Mouse (Mus musculus) spleen, adult 2 months (tissue): ENCODE results near the gene Otog. TPM values are rescaled to one million over a fixed set of nuclear protein-coding genes. Genes with fewer than 3 reads are reported as not detected.

Experiments used
- DNase-seq, 2 experiments: peaks; one replicate each; pipeline versions ENCODE4 v3.0.0 to v3.0.0-alpha.2; 2012 to 2021; ENCODE audit warnings: low spot score in 2 of 2, low read depth in 1 of 2
- H3K27ac ChIP-seq: fragments of 200-500 bp; 2 replicates; pipeline ENCODE4 v1.5.1; 2012; ENCODE audit warnings: low read length, inconsistent platforms; ENCODE audit not compliant: insufficient read depth
- H3K27me3 ChIP-seq: fragments of 200-500 bp; 2 replicates; pipeline ENCODE4 v1.6.1; 2012; ENCODE audit warnings: mild to moderate bottlenecking, moderate library complexity, low read length, inconsistent platforms; ENCODE audit not compliant: control insufficient read depth, insufficient read depth
- H3K36me3 ChIP-seq: fragments of 200-500 bp; 2 replicates; pipeline ENCODE4 v1.6.1; 2012; ENCODE audit warnings: mild to moderate bottlenecking, low read length, inconsistent platforms; ENCODE audit not compliant: control insufficient read depth, insufficient read depth
- H3K4me1 ChIP-seq: fragments of 200-500 bp; 2 replicates; pipeline ENCODE4 v1.6.1; 2011; ENCODE audit warnings: inconsistent platforms; ENCODE audit not compliant: control insufficient read depth, insufficient read depth, insufficient read length
- H3K4me3 ChIP-seq: fragments of 200-500 bp; 2 replicates; pipeline ENCODE4 v1.5.1; 2011; ENCODE audit warnings: mild to moderate bottlenecking, inconsistent platforms; ENCODE audit not compliant: insufficient read depth, insufficient read length; ENCODE audit errors: extremely low read depth
- CTCF ChIP-seq: fragments of 200-500 bp; IDR thresholded peaks from 2 replicates; pipeline ENCODE4 v1.5.1; 2011; ENCODE audit warnings: mild to moderate bottlenecking, inconsistent platforms; ENCODE audit not compliant: insufficient read depth, insufficient read length, insufficient replicate concordance; ENCODE audit errors: extremely low read depth
- POLR2A ChIP-seq: fragments of 200-500 bp; IDR thresholded peaks from 2 replicates; pipeline ENCODE4 v1.6.1; 2011; ENCODE audit warnings: low read depth, low read length, inconsistent platforms
- WGBS: fragments of 180-500 bp; shearing (Covaris S2); methylation state at CpG from one replicate; pipeline ENCODE4 v1.1.7; 2018; 5-methylcytosine and 5-hydroxymethylcytosine counted together
- polyA plus RNA-seq: library from polyadenylated mRNA; depleted of rRNA; stranded (reverse); fragments of >200 nt; gene quantifications from 2 replicates; pipeline ENCODE4 v1.2.3, GENCODE M21; 2012

Otog gene
- polyA plus RNA-seq, 1 experiment: not detected

DNA sequence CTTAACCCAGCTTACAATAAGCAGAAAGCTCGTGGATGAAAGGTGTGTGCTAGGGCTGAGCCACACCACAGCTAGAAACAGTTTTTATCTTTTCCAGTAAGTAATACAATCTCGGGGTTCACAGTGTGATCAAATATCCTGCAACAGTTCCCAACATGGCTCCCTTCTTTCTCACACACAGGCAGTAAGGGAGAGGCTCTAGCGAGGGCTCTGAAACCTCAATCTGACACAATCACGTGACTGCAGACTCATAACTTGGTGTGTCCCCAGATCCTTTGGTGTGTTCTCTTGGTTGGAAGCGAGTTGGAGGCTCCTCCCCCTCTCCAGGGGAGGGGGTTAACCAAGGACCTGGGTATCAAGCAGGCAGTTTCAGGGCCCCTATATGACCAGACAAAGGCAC, 35.4 kb downstream of the Otog start:
- no peak overlapping the region for H3K27ac ChIP-seq
- no peak for DNase-seq
- TF ChIP-seq POLR2A: no peak
- no peak for TF ChIP-seq CTCF
- no peaks in the 10 kb centered on the region for H3K36me3 ChIP-seq
- no peak overlapping the region for H3K4me3 ChIP-seq
- 56% methylated on average over 5 of the region's 5 CpGs for WGBS
- no peaks in the 10 kb centered on the region for H3K4me1 ChIP-seq
- H3K27me3 ChIP-seq: no peaks in the 10 kb centered on the region

DNA sequence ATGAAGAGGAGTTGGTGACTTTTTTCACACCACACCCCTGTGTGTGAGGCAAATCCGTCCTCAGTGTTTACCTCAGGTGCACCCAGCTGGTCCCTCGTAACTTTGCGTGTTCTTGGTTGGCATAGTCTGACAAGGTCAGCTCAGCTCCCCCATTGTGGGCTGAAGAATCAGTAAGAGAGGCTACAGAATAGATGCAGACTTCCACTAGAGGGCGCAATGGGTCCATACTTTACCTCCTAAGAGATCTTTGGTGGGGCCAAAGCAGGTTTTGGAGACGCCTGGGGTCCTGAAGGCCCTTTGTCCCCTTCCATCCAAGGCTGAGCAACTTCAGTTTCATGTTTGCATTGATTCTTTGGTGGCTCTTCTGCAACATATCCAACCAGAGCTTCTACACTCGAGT, 39.2 kb downstream of the Otog start:
- Histone ChIP-seq H3K27me3 (no peaks in the 10 kb centered on the region), H3K4me3 (no peak overlapping the region), H3K36me3 (no peaks in the 10 kb centered on the region), H3K27ac (no peak overlapping the region), H3K4me1 (no peaks in the 10 kb centered on the region)
- peak; percentile 45; the same call in 1 of the 2 replicates for TF ChIP-seq CTCF
- TF ChIP-seq POLR2A: no peak
- DNase-seq: peak; percentile 28 to 47
- 14% methylated on average over 6 of the region's 6 CpGs for WGBS

DNA sequence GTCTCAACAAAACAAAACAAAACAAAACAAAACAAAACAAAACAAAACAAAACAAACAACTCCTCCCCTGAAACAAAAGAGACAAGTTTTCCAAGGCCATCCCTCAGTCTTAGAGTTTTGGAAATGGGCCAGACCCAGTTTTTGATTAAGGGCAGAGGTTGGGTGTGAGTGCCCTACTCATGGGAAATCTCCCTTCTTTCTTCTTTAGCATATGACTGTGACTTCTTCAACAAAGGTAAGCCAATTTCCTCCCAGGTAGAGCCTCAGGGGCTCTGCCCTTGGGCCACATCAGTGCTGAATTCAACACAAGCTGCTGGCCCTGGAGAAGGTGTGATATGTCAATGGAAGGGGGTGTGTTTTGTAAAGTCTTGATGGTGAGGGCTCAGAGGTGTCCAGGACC, 40.1 kb downstream of the Otog start:
- no peaks in the 10 kb centered on the region for H3K36me3 ChIP-seq
- H3K4me1 ChIP-seq: no peaks in the 10 kb centered on the region
- DNase-seq: no peak
- TF ChIP-seq POLR2A: no peak
- H3K4me3 ChIP-seq: no peak overlapping the region
- H3K27ac ChIP-seq: no peak overlapping the region
- no peaks in the 10 kb centered on the region for H3K27me3 ChIP-seq

DNA sequence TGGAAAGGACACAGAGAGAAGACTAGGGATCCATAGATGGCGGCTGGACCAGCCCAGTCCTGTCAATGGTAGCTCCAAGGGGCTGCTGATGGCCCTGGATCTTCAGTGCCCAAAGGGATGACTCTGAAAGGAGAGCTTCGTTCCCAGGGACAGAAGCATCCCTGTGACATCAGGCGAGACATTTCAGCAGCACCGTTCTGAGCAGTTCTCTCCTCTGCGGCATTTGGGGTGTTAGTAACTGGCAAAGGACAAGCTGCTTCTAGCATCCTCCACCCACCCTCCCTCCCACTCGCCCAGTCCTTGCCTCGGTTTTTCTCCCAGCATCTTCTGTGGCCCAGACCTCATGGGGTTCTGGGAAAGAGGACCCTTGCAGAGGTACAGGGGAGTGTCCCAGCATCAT, 41.5 kb downstream of the Otog start:
- no peaks in the 10 kb centered on the region for H3K27me3 ChIP-seq
- H3K36me3 ChIP-seq: no peaks in the 10 kb centered on the region
- no peaks in the 10 kb centered on the region for H3K4me1 ChIP-seq
- DNase-seq: no peak
- H3K4me3 ChIP-seq: no peak overlapping the region
- H3K27ac ChIP-seq: no peak overlapping the region
- 62% methylated on average over 7 of the region's 7 CpGs for WGBS
- no peak for TF ChIP-seq POLR2A
- no peak for TF ChIP-seq CTCF

DNA sequence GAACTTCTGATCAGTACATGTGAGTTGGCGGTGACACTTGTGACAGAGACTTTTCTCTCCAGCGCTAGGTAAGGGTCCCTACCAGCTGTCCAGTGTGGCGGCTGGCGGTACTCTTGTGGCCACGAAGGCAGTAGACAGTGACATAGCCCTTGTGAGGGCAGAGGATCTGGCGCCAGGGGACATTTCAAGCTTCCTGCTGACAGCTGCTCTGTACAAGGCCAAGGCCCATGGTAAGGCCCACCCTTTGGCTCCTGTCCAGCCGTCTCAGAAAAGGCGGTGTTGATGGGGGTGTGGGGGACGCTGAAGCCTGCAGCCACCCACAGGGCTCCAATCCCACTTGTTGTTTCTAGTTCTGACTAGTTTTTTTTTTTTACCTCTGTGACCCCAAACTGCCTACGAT, 42.9 kb downstream of the Otog start:
- no peak for TF ChIP-seq CTCF
- TF ChIP-seq POLR2A: no peak
- H3K36me3 ChIP-seq: no peaks in the 10 kb centered on the region
- no peaks in the 10 kb centered on the region for H3K4me1 ChIP-seq
- H3K27me3 ChIP-seq: no peaks in the 10 kb centered on the region
- DNase-seq: no peak
- H3K27ac ChIP-seq: no peak overlapping the region
- H3K4me3 ChIP-seq: no peak overlapping the region
- WGBS: 76% methylated on average over 10 of the region's 10 CpGs

DNA sequence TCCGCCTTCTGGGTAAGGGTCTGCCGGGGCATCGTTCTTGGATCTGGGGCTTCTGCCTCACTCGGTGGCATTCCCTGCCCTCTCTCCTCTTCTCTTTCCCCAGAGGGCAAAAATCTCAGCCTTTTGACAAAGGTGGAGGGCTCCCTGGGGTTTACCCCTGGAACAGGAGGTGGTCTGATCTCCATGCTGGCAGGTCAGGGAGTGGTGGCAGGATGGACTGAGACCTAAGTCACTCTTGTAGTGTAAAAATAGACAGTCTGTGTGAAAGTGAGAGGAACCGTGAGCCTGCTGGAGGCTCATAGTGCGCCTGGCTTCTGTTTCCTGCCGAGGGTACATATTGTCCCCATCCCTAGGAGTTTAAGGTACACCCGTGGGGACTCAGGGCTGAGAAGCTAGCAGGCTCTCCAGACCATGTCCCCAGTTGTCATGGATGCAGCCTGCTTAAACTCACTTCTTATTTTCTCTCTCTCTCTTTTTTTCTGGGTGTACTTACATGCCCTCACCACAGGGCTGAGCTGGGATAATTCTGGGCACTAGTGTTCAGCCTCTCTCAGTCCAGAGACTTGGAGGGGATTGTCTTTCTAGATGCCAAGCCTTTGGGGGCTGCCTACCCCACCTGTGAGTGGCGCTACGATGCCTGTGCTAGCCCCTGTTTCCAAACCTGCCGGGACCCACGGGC, 44.5 kb downstream of the Otog start:
- Histone ChIP-seq H3K36me3 (no peaks in the 10 kb centered on the region), H3K27me3 (no peaks in the 10 kb centered on the region), H3K27ac (no peak overlapping the region), H3K4me1 (no peaks in the 10 kb centered on the region), H3K4me3 (no peak overlapping the region)
- no peak for TF ChIP-seq CTCF
- no peak for TF ChIP-seq POLR2A
- no peak for DNase-seq
- WGBS: 76% methylated on average over 12 of the region's 12 CpGs

DNA sequence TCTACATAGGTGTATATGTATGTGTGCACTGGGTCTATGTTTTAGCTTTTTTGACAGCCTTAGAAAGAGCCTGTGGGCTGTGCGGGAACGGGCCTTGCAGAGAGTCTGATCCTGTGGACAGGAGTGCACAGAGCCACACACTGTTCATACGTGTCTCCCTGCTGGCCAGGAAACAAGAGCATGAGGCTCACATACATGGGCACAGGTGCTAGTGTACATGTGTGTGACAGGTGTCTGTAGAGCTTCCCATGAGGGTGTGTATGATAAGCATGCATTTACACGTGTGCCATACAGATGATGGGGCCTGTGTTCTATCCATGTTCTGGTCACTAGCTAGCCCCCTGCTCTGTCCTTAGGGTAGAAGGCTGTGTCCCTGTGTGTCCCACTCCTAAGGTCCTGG, 45.6 kb downstream of the Otog start:
- no peak overlapping the region for H3K27ac ChIP-seq
- H3K36me3 ChIP-seq: no peaks in the 10 kb centered on the region
- H3K27me3 ChIP-seq: no peaks in the 10 kb centered on the region
- H3K4me1 ChIP-seq: no peaks in the 10 kb centered on the region
- 86% methylated on average over 4 of the region's 4 CpGs for WGBS
- H3K4me3 ChIP-seq: no peak overlapping the region
- TF ChIP-seq POLR2A: no peak
- no peak for TF ChIP-seq CTCF
- no peak for DNase-seq
